ENCODE assay signal across 24 mouse cellular contexts in genomic region chr5:134960430-134960829, GRCm38 (mm10). TPM values are rescaled to one million over a fixed set of nuclear protein-coding genes. Genes with fewer than 3 reads are reported as not detected.
DNase-seq lines count a peak whose midpoint lies in the region; ATAC-seq and TF ChIP-seq lines count a peak whose summit lies in the region.
"Had no signal": no experiment of that assay in that cellular context is flagged by ENCODE, and none has a peak within 500 bp of the region (broad histone marks: within the 10 kb centered on the region; RNA-seq: fewer than 3 reads in every experiment).

No protein-coding gene starts in this region.

- H3K9me3 ChIP-seq in ES-Bruce4 (replicated peaks; ENCODE audit: control insufficient read depth, insufficient read depth, low read length, poor library complexity, severe bottlenecking), result no peaks in the 10 kb centered on the region
- no peaks in the 10 kb centered on the region for H3K9me3 ChIP-seq in embryonic facial prominence, embryonic 15.5 days (replicated peaks)
- H3K9me3 ChIP-seq: hindbrain, embryonic 15.5 days; midbrain, embryonic 12.5 days had no signal

- no peak for TF ChIP-seq CTCF in ES-Bruce4 (IDR thresholded peaks at IDR 0.05; ENCODE audit: low read depth, low read length)

- H3K27ac ChIP-seq in ES-Bruce4 (ENCODE audit: insufficient read depth, low read length), result peak overlapping the region; percentile 11; the same call in 1 of the 2 replicates
- H3K27ac ChIP-seq in embryonic facial prominence, embryonic 15.5 days (replicated peaks), result 0 out of 2 replicates have a peak overlapping the region, but pooled peaks have one; percentile 41
- H3K27ac ChIP-seq: hindbrain, embryonic 15.5 days; midbrain, embryonic 12.5 days had no signal

- H3K36me3 ChIP-seq in ES-Bruce4 (ENCODE audit: control insufficient read depth, insufficient read depth, low read length, poor library complexity, severe bottlenecking), result no peaks in the 10 kb centered on the region
- H3K36me3 ChIP-seq in embryonic facial prominence, embryonic 15.5 days, result no peaks in the 10 kb centered on the region
- H3K36me3 ChIP-seq: hindbrain, embryonic 15.5 days; midbrain, embryonic 12.5 days had no signal

- peak; percentile 34; the same call in 1 of the 2 replicates for ATAC-seq in embryonic facial prominence, embryonic 15.5 days (ENCODE audit: insufficient number of reproducible peaks, low FRiP score, low TSS enrichment, low read depth)
- ATAC-seq: intestine, embryonic 16.5 days had no signal

- no peaks in the 10 kb centered on the region for H3K27me3 ChIP-seq in ES-Bruce4 (ENCODE audit: control insufficient read depth, insufficient read depth, low read length, poor library complexity, severe bottlenecking)
- no peaks in the 10 kb centered on the region for H3K27me3 ChIP-seq in embryonic facial prominence, embryonic 15.5 days
- H3K27me3 ChIP-seq: CH12.LX; hindbrain, embryonic 15.5 days; midbrain, embryonic 12.5 days had no signal

- H3K4me1 ChIP-seq in ES-Bruce4 (ENCODE audit: control insufficient read depth, insufficient read depth, low read length), result peaks cover 12% of the 10 kb centered on the region
- H3K4me1 ChIP-seq in embryonic facial prominence, embryonic 15.5 days, result peaks cover 9% of the 10 kb centered on the region
- H3K4me1 ChIP-seq: hindbrain, embryonic 15.5 days; midbrain, embryonic 12.5 days had no signal

- no peak for TF ChIP-seq POLR2A in ES-Bruce4 (IDR thresholded peaks at IDR 0.05; ENCODE audit: insufficient read depth, low read length)

- no peak overlapping the region for H3K4me3 ChIP-seq in ES-Bruce4 (ENCODE audit: low read depth, low read length)
- H3K4me3 ChIP-seq in embryonic facial prominence, embryonic 15.5 days (replicated peaks), result no peak overlapping the region
- H3K4me3 ChIP-seq: erythroblast, embryonic 14.5 days; hindbrain, embryonic 15.5 days; midbrain, embryonic 12.5 days had no signal

- H3K9ac ChIP-seq in ES-Bruce4 (ENCODE audit: low read depth, poor library complexity, severe bottlenecking), result no peak overlapping the region
- H3K9ac ChIP-seq in embryonic facial prominence, embryonic 15.5 days, result no peak overlapping the region
- H3K9ac ChIP-seq: hindbrain, embryonic 15.5 days; midbrain, embryonic 12.5 days had no signal

- no peak overlapping the region for H3K4me2 ChIP-seq in embryonic facial prominence, embryonic 15.5 days (replicated peaks)
- H3K4me2 ChIP-seq: hindbrain, embryonic 15.5 days; midbrain, embryonic 12.5 days had no signal

- WGBS in embryonic facial prominence, embryonic 15.5 days, result 41% methylated on average over 2 of the region's 2 CpGs

- DNase-seq in 3T3-L1 (ENCODE audit: low read depth, low spot score), result peak; percentile 46
- peak; percentile 65 for DNase-seq in thymus, postnatal 0 days (ENCODE audit: low spot score)
- DNase-seq in frontal cortex, postnatal 25 days (ENCODE audit: low spot score in 2 of 2), result no peak
- no peak for DNase-seq in urinary bladder, adult 18-20 months (ENCODE audit: low spot score in 2 of 2)
- no peak for DNase-seq in embryo, embryonic 10 days (ENCODE audit: low spot score)
- DNase-seq: adrenal gland, postnatal 36 days; cerebellum, adult 9-11 months; embryo, embryonic 11 days; gastrocnemius, postnatal 10 days; heart, postnatal 10 days; layer of hippocampus, postnatal 36 days; left cerebral cortex, postnatal 4 days; lung, adult 18-20 months; lung, postnatal 36 days; retina, postnatal 1 day had no signal

- no peak for TF ChIP-seq EP300 in ES-Bruce4 (IDR thresholded peaks at IDR 0.05; ENCODE audit: insufficient read depth, low read depth, low read length)

RNA-seq across cellular contexts. Expression of gene Cldn4, which starts 13.7 kb away (rescaled TPM):
- 259 and 279 TPM in 2 replicates for polyA plus RNA-seq in ES-Bruce4 (2011; ENCODE audit: insufficient read depth, insufficient read length, low read depth, missing spikeins)
- 40.7 and 52.1 TPM in 2 replicates for polyA plus RNA-seq in embryonic facial prominence, embryonic 15.5 days (2015; fragmentation: Nextera tagmentation; extraction: Ambion mirVana)
- polyA plus RNA-seq in thymus, postnatal 0 days (2015; fragmentation: Nextera tagmentation; extraction: Ambion mirVana), result 32.6 and 35.4 TPM in 2 replicates
- polyA plus RNA-seq: erythroblast, embryonic 14.5 days had no signal

RNA-seq across cellular contexts. Expression of gene Cldn3, which starts 25.6 kb away (rescaled TPM):
- polyA plus RNA-seq in ES-Bruce4 (2011; ENCODE audit: insufficient read depth, insufficient read length, low read depth, missing spikeins), result 22.4 and 26.3 TPM in 2 replicates
- 39.7 and 50.9 TPM in 2 replicates for polyA plus RNA-seq in embryonic facial prominence, embryonic 15.5 days (2015; fragmentation: Nextera tagmentation; extraction: Ambion mirVana)
- polyA plus RNA-seq in thymus, postnatal 0 days (2015; fragmentation: Nextera tagmentation; extraction: Ambion mirVana), result 6.4 and 6.8 TPM in 2 replicates

RNA-seq across cellular contexts. Expression of gene Mettl27, which starts 28.3 kb away (rescaled TPM):
- polyA plus RNA-seq in ES-Bruce4 (2011; ENCODE audit: insufficient read depth, insufficient read length, low read depth, missing spikeins), result 36.3 and 37.5 TPM in 2 replicates
- 20.1 and 20.4 TPM in 2 replicates for polyA plus RNA-seq in embryonic facial prominence, embryonic 15.5 days (2015; fragmentation: Nextera tagmentation; extraction: Ambion mirVana)
- polyA plus RNA-seq in thymus, postnatal 0 days (2015; fragmentation: Nextera tagmentation; extraction: Ambion mirVana), result 19.9 and 29.5 TPM in 2 replicates

RNA-seq across cellular contexts. Expression of gene Cldn13, which starts 45.1 kb away (rescaled TPM):
- not detected in 2 replicates for polyA plus RNA-seq in ES-Bruce4 (2011; ENCODE audit: insufficient read depth, insufficient read length, low read depth, missing spikeins)
- polyA plus RNA-seq in embryonic facial prominence, embryonic 15.5 days (2015; fragmentation: Nextera tagmentation; extraction: Ambion mirVana), result 0.16 TPM in 1 of 2 replicates, not detected in the other
- 4.1 and 5.0 TPM in 2 replicates for polyA plus RNA-seq in thymus, postnatal 0 days (2015; fragmentation: Nextera tagmentation; extraction: Ambion mirVana)
- polyA plus RNA-seq: liver, adult 2 months; small intestine, adult 2 months had no signal

RNA-seq across cellular contexts. Expression of gene Abhd11, which starts 48.5 kb away (rescaled TPM):
- 45.8 and 48.4 TPM in 2 replicates for polyA plus RNA-seq in ES-Bruce4 (2011; ENCODE audit: insufficient read depth, insufficient read length, low read depth, missing spikeins)
- polyA plus RNA-seq in embryonic facial prominence, embryonic 15.5 days (2015; fragmentation: Nextera tagmentation; extraction: Ambion mirVana), result 66.0 and 68.9 TPM in 2 replicates
- 51.0 and 52.2 TPM in 2 replicates for polyA plus RNA-seq in thymus, postnatal 0 days (2015; fragmentation: Nextera tagmentation; extraction: Ambion mirVana)

Comparison
In these comparisons a context has a peak if more than half of its experiments do, and no peak if none do; other contexts are left out.
1. DNase-seq: peak in 3T3-L1 (single experiment) and thymus, postnatal 0 days (single experiment); none in frontal cortex, postnatal 25 days (0 of 2), urinary bladder, adult 18-20 months (0 of 2) and embryo, embryonic 10 days (single experiment).